Mouse (Mus musculus) kidney, adult 2 months (tissue): ENCODE measurements at regions not wholly inside any gene's neighbourhood (a gene's known extent, or its start where the extent isn't known, plus 50 kb on each side); places are given as distances from the start of the nearest gene placed in this dataset.

ENCODE experiments used
- CTCF ChIP-seq: fragments of 200-500 bp; conservative IDR thresholded peaks from 2 replicates; pipeline ENCODE4 v1.5.1; 2011; ENCODE audit warnings: low read depth, mild to moderate bottlenecking, control low read depth, low read length, moderate library complexity, mixed read lengths; ENCODE audit not compliant: insufficient read depth, insufficient read length
- POLR2A ChIP-seq: fragments of 200-500 bp; IDR thresholded peaks from one replicate; pipeline ENCODE4 v1.6.1; 2011; ENCODE audit warnings: low read depth, low read length, control low read depth

GRCm38 (mm10) chr19:54440713-54441112 is 396.8 kb downstream of the Adra2a start:
- no peak for TF ChIP-seq CTCF
- no peak for TF ChIP-seq POLR2A
